Mouse (Mus musculus): ENCODE results near the gene Ccl24.

- no peak for TF ChIP-seq GATA1 (IDR thresholded peaks at IDR 0.05; ENCODE audit: low read length)
- TF ChIP-seq TAL1 (IDR thresholded peaks at IDR 0.05; ENCODE audit: low read length): no peak
Measured at GRCm38 (mm10) chr5:135551591-135551990, 21.3 kb downstream of the Ccl24 start.

Measured in erythroblast, embryonic 14.5 days (primary cell).